Mouse (Mus musculus): ENCODE measurements around the gene Mak. TPM values are rescaled to one million over a fixed set of nuclear protein-coding genes. Genes with fewer than 3 reads are reported as not detected.

Gene Mak
- polyA plus RNA-seq, 1 experiment from 2014 or later, result 1.5 TPM

GRCm38 (mm10) chr13:41080700-41081099 lies 1.2 kb upstream of the Mak start:
- WGBS, result 91% methylated on average over 6 of the region's 6 CpGs
- peaks cover 11% of the 10 kb centered on the region; the same call in 1 of the 2 replicates for H3K27me3 ChIP-seq (ENCODE audit: control insufficient read depth, insufficient read depth, low read length)
- DNase-seq (ENCODE audit: low spot score), result no peak

GRCm38 (mm10) chr13:41079859-41080258 lies 353 bp upstream of the Mak start:
- DNase-seq (ENCODE audit: low spot score) (no peak), ATAC-seq (ENCODE audit: low FRiP score) (no peak)
- Histone ChIP-seq H3K27ac (ENCODE audit: low read depth, low read length) (no peak overlapping the region), H3K9ac (ENCODE audit: low read depth, low read length) (no peak overlapping the region), H3K27me3 (ENCODE audit: control insufficient read depth, insufficient read depth, low read length) (peaks cover 11% of the 10 kb centered on the region; the same call in 1 of the 2 replicates), H3K36me3 (ENCODE audit: control insufficient read depth, insufficient read depth, low read length) (no peaks in the 10 kb centered on the region), H3K4me3 (ENCODE audit: low read depth, low read length) (no peak overlapping the region), H3K4me2 (replicated peaks; ENCODE audit: low read depth, low read length) (no peak overlapping the region), H3K9me3 (ENCODE audit: control insufficient read depth, low read length) (no peaks in the 10 kb centered on the region), H3K4me1 (replicated peaks; ENCODE audit: control insufficient read depth, insufficient read depth, low read length) (no peaks in the 10 kb centered on the region)
- WGBS, result 55% methylated on average over 5 of the region's 5 CpGs

More at GRCm38 (mm10) chr13:41080700-41081099, 1.2 kb upstream of the Mak start:
- H3K4me1 ChIP-seq (replicated peaks; ENCODE audit: control insufficient read depth, insufficient read depth, low read length), result no peaks in the 10 kb centered on the region
- H3K36me3 ChIP-seq (ENCODE audit: control insufficient read depth, insufficient read depth, low read length), result no peaks in the 10 kb centered on the region
- no peak overlapping the region for H3K4me3 ChIP-seq (ENCODE audit: low read depth, low read length)
- H3K9me3 ChIP-seq (ENCODE audit: control insufficient read depth, low read length), result no peaks in the 10 kb centered on the region
- ATAC-seq (ENCODE audit: low FRiP score), result no peak
- H3K4me2 ChIP-seq (replicated peaks; ENCODE audit: low read depth, low read length), result no peak overlapping the region
- H3K27ac ChIP-seq (ENCODE audit: low read depth, low read length), result no peak overlapping the region
- H3K9ac ChIP-seq (ENCODE audit: low read depth, low read length), result no peak overlapping the region

- DNase-seq (ENCODE audit: low spot score) (peak; percentile 32), ATAC-seq (ENCODE audit: low FRiP score) (peak; percentile 6)
- H3K4me2 ChIP-seq (replicated peaks; ENCODE audit: low read depth, low read length), result peak overlapping the region; percentile 77
- H3K27me3 ChIP-seq (ENCODE audit: control insufficient read depth, insufficient read depth, low read length), result peaks cover 11% of the 10 kb centered on the region; the same call in 1 of the 2 replicates
- no peak overlapping the region for H3K9ac ChIP-seq (ENCODE audit: low read depth, low read length)
- no peaks in the 10 kb centered on the region for H3K9me3 ChIP-seq (ENCODE audit: control insufficient read depth, low read length)
- 8% methylated on average over 17 of the region's 24 CpGs for WGBS
- no peaks in the 10 kb centered on the region for H3K4me1 ChIP-seq (replicated peaks; ENCODE audit: control insufficient read depth, insufficient read depth, low read length)
- H3K27ac ChIP-seq (ENCODE audit: low read depth, low read length), result no peak overlapping the region
- peak overlapping the region; percentile 40 for H3K4me3 ChIP-seq (ENCODE audit: low read depth, low read length)
- H3K36me3 ChIP-seq (ENCODE audit: control insufficient read depth, insufficient read depth, low read length), result no peaks in the 10 kb centered on the region
Measured at GRCm38 (mm10) chr13:41078690-41079420, 651 bp downstream of the Mak start.

- WGBS, result 74% methylated on average over 9 of the region's 9 CpGs
- Histone ChIP-seq H3K4me3 (ENCODE audit: low read depth, low read length) (no peak overlapping the region), H3K9ac (ENCODE audit: low read depth, low read length) (no peak overlapping the region), H3K9me3 (ENCODE audit: control insufficient read depth, low read length) (no peaks in the 10 kb centered on the region), H3K4me2 (replicated peaks; ENCODE audit: low read depth, low read length) (no peak overlapping the region), H3K27me3 (ENCODE audit: control insufficient read depth, insufficient read depth, low read length) (peaks cover 11% of the 10 kb centered on the region; the same call in 1 of the 2 replicates), H3K4me1 (replicated peaks; ENCODE audit: control insufficient read depth, insufficient read depth, low read length) (no peaks in the 10 kb centered on the region), H3K27ac (ENCODE audit: low read depth, low read length) (no peak overlapping the region), H3K36me3 (ENCODE audit: control insufficient read depth, insufficient read depth, low read length) (no peaks in the 10 kb centered on the region)
- ATAC-seq (ENCODE audit: low FRiP score) (no peak), DNase-seq (ENCODE audit: low spot score) (no peak)
Measured at GRCm38 (mm10) chr13:41077921-41078320, 1.6 kb downstream of the Mak start.

GRCm38 (mm10) chr13:41073819-41074218 lies 5.7 kb downstream of the Mak start:
- no peak overlapping the region for H3K4me2 ChIP-seq (replicated peaks; ENCODE audit: low read depth, low read length)
- 88% methylated on average over 5 of the region's 5 CpGs for WGBS
- DNase-seq (ENCODE audit: low spot score), result no peak
- ATAC-seq (ENCODE audit: low FRiP score), result no peak
- H3K4me1 ChIP-seq (replicated peaks; ENCODE audit: control insufficient read depth, insufficient read depth, low read length), result no peaks in the 10 kb centered on the region
- H3K4me3 ChIP-seq (ENCODE audit: low read depth, low read length), result no peak overlapping the region
- peaks cover 3% of the 10 kb centered on the region; the same call in 1 of the 2 replicates for H3K27me3 ChIP-seq (ENCODE audit: control insufficient read depth, insufficient read depth, low read length)
- no peaks in the 10 kb centered on the region for H3K9me3 ChIP-seq (ENCODE audit: control insufficient read depth, low read length)
- no peak overlapping the region for H3K27ac ChIP-seq (ENCODE audit: low read depth, low read length)
- no peak overlapping the region for H3K9ac ChIP-seq (ENCODE audit: low read depth, low read length)
- no peaks in the 10 kb centered on the region for H3K36me3 ChIP-seq (ENCODE audit: control insufficient read depth, insufficient read depth, low read length)

GRCm38 (mm10) chr13:41071617-41072016 lies 7.9 kb downstream of the Mak start:
- no peaks in the 10 kb centered on the region for H3K4me1 ChIP-seq (replicated peaks; ENCODE audit: control insufficient read depth, insufficient read depth, low read length)
- H3K9me3 ChIP-seq (ENCODE audit: control insufficient read depth, low read length), result no peaks in the 10 kb centered on the region
- DNase-seq (ENCODE audit: low spot score) (no peak), ATAC-seq (ENCODE audit: low FRiP score) (no peak)
- 95% methylated on average over 11 of the region's 11 CpGs for WGBS
- H3K36me3 ChIP-seq (ENCODE audit: control insufficient read depth, insufficient read depth, low read length), result no peaks in the 10 kb centered on the region
- no peak overlapping the region for H3K4me2 ChIP-seq (replicated peaks; ENCODE audit: low read depth, low read length)
- H3K27me3 ChIP-seq (ENCODE audit: control insufficient read depth, insufficient read depth, low read length), result no peaks in the 10 kb centered on the region
- no peak overlapping the region for H3K4me3 ChIP-seq (ENCODE audit: low read depth, low read length)
- H3K9ac ChIP-seq (ENCODE audit: low read depth, low read length), result no peak overlapping the region
- no peak overlapping the region for H3K27ac ChIP-seq (ENCODE audit: low read depth, low read length)

- no peak for DNase-seq (ENCODE audit: low spot score)
- Histone ChIP-seq H3K4me3 (ENCODE audit: low read depth, low read length) (no peak overlapping the region), H3K4me2 (replicated peaks; ENCODE audit: low read depth, low read length) (no peak overlapping the region), H3K27ac (ENCODE audit: low read depth, low read length) (no peak overlapping the region), H3K36me3 (ENCODE audit: control insufficient read depth, insufficient read depth, low read length) (no peaks in the 10 kb centered on the region), H3K27me3 (ENCODE audit: control insufficient read depth, insufficient read depth, low read length) (no peaks in the 10 kb centered on the region), H3K4me1 (replicated peaks; ENCODE audit: control insufficient read depth, insufficient read depth, low read length) (no peaks in the 10 kb centered on the region), H3K9ac (ENCODE audit: low read depth, low read length) (no peak overlapping the region), H3K9me3 (ENCODE audit: control insufficient read depth, low read length) (no peaks in the 10 kb centered on the region)
- no peak for ATAC-seq (ENCODE audit: low FRiP score)
- 97% methylated on average over 4 of the region's 4 CpGs for WGBS
Measured at GRCm38 (mm10) chr13:41067618-41068017, 11.9 kb downstream of the Mak start.

GRCm38 (mm10) chr13:41051965-41052364 lies 27.5 kb downstream of the Mak start:
- Histone ChIP-seq H3K27ac (ENCODE audit: low read depth, low read length) (no peak overlapping the region), H3K9ac (ENCODE audit: low read depth, low read length) (no peak overlapping the region), H3K27me3 (ENCODE audit: control insufficient read depth, insufficient read depth, low read length) (no peaks in the 10 kb centered on the region), H3K9me3 (ENCODE audit: control insufficient read depth, low read length) (no peaks in the 10 kb centered on the region), H3K4me3 (ENCODE audit: low read depth, low read length) (no peak overlapping the region), H3K4me1 (replicated peaks; ENCODE audit: control insufficient read depth, insufficient read depth, low read length) (no peaks in the 10 kb centered on the region), H3K4me2 (replicated peaks; ENCODE audit: low read depth, low read length) (no peak overlapping the region), H3K36me3 (ENCODE audit: control insufficient read depth, insufficient read depth, low read length) (no peaks in the 10 kb centered on the region)
- WGBS, result 76% methylated on average over 5 of the region's 5 CpGs
- no peak for ATAC-seq (ENCODE audit: low FRiP score)
- DNase-seq (ENCODE audit: low spot score), result no peak

GRCm38 (mm10) chr13:41047280-41047679 lies 32.2 kb downstream of the Mak start:
- H3K4me1 ChIP-seq (replicated peaks; ENCODE audit: control insufficient read depth, insufficient read depth, low read length), result no peaks in the 10 kb centered on the region
- no peak overlapping the region for H3K4me3 ChIP-seq (ENCODE audit: low read depth, low read length)
- DNase-seq (ENCODE audit: low spot score) (no peak), ATAC-seq (ENCODE audit: low FRiP score) (no peak)
- H3K9ac ChIP-seq (ENCODE audit: low read depth, low read length), result no peak overlapping the region
- no peak overlapping the region for H3K27ac ChIP-seq (ENCODE audit: low read depth, low read length)
- no peaks in the 10 kb centered on the region for H3K9me3 ChIP-seq (ENCODE audit: control insufficient read depth, low read length)
- no peaks in the 10 kb centered on the region for H3K36me3 ChIP-seq (ENCODE audit: control insufficient read depth, insufficient read depth, low read length)
- H3K27me3 ChIP-seq (ENCODE audit: control insufficient read depth, insufficient read depth, low read length), result no peaks in the 10 kb centered on the region
- whole genome bisulfite sequencing, result 87% methylated on average over 6 of the region's 6 CpGs
- no peak overlapping the region for H3K4me2 ChIP-seq (replicated peaks; ENCODE audit: low read depth, low read length)
